Mouse (Mus musculus) limb, embryonic 11.5 days (tissue): ENCODE data around the gene T2. TPM values are rescaled to one million over a fixed set of nuclear protein-coding genes. Genes with fewer than 3 reads are reported as not detected.
"Not testable (repeated sequence)": the region's sequence is repeated elsewhere in the genome, so short reads cannot be mapped to it uniquely, and the experiment has no call there.

ENCODE experiments used
- ATAC-seq: fragments of 200-750 bp; cut with Nextera tagmentation; 2 replicates; pipeline ENCODE4 v1.8.0; 2017; ENCODE audit warnings: low read depth; ENCODE audit not compliant: insufficient number of reproducible peaks, low FRiP score, low TSS enrichment
- DNase-seq: peaks from one replicate; pipeline ENCODE4 v3.0.0-alpha.2; 2015; ENCODE audit warnings: low spot score
- H3K27ac ChIP-seq: fragments of 300-500 bp; sonication (generic); replicated peaks from 2 replicates; pipeline ENCODE4 v1.5.1; 2014; ENCODE audit warnings: low read depth, mild to moderate bottlenecking, low read length
- H3K27me3 ChIP-seq: fragments of 300-500 bp; sonication (generic); 2 replicates; pipeline ENCODE4 v1.6.1; 2014; ENCODE audit warnings: mild to moderate bottlenecking, low read length, mixed read lengths; ENCODE audit not compliant: control insufficient read depth, insufficient read depth
- H3K36me3 ChIP-seq: fragments of 300-500 bp; sonication (generic); 2 replicates; pipeline ENCODE4 v1.6.1; 2014; ENCODE audit warnings: mild to moderate bottlenecking, low read length, moderate library complexity, mixed read lengths; ENCODE audit not compliant: control insufficient read depth, insufficient read depth
- H3K4me1 ChIP-seq: fragments of 300-500 bp; sonication (generic); 2 replicates; pipeline ENCODE4 v1.6.1; 2014; ENCODE audit warnings: low read length, mixed read lengths; ENCODE audit not compliant: control insufficient read depth, insufficient read depth
- H3K4me2 ChIP-seq: fragments of 300-500 bp; sonication (generic); 2 replicates; pipeline ENCODE4 v1.6.1; 2014; ENCODE audit warnings: low read depth, mild to moderate bottlenecking, moderate library complexity; ENCODE audit not compliant: severe bottlenecking
- H3K4me3 ChIP-seq: fragments of 300-500 bp; sonication (generic); 2 replicates; pipeline ENCODE4 v1.5.1; 2014; ENCODE audit warnings: low read depth, low read length
- H3K9ac ChIP-seq: fragments of 300-500 bp; sonication (generic); 2 replicates; pipeline ENCODE4 v1.6.1; 2014; ENCODE audit warnings: mild to moderate bottlenecking, low read length
- H3K9me3 ChIP-seq: fragments of 300-500 bp; sonication (generic); 2 replicates; pipeline ENCODE4 v1.6.1; 2016; ENCODE audit warnings: low read length; ENCODE audit not compliant: control insufficient read depth
- WGBS: fragments of 180-500 bp; shearing (Covaris S2); extraction: QIAGEN DNeasy Blood & Tissue Kit; methylation state at CpG from one replicate; pipeline ENCODE4 v1.1.7; 2014; 5-methylcytosine and 5-hydroxymethylcytosine counted together
- polyA plus RNA-seq: library from polyadenylated mRNA; unstranded; fragments of >200 nt; fragmentation: Nextera tagmentation; extraction: Ambion mirVana; gene quantifications from 2 replicates; pipeline ENCODE4 v1.2.1, GENCODE M21; 2014

The T2 gene
- polyA plus RNA-seq, 1 experiment from 2014 or later = 2.1 TPM

- H3K4me3 ChIP-seq = no peak overlapping the region
- ATAC-seq (peak; percentile 78), DNase-seq (peak; percentile 80)
- H3K9me3 ChIP-seq = no peaks in the 10 kb centered on the region
- H3K4me1 ChIP-seq = peaks cover 23% of the 10 kb centered on the region
- WGBS = 13% methylated on average over 4 of the region's 4 CpGs
- no peaks in the 10 kb centered on the region for H3K27me3 ChIP-seq
- no peak overlapping the region for H3K9ac ChIP-seq
- H3K4me2 ChIP-seq = 0 out of 2 replicates have a peak overlapping the region, but pooled peaks have one; percentile 5
- H3K36me3 ChIP-seq = no peaks in the 10 kb centered on the region
- peak overlapping the region; percentile 51; the same call in 1 of the 2 replicates for H3K27ac ChIP-seq
These were observed 40.6 kb downstream of the T2 start for GRCm38 (mm10) chr17:8396371-8396770.

GRCm38 (mm10) chr17:8397946-8398345 lies 42.2 kb downstream of the T2 start:
- Histone ChIP-seq H3K4me3 (no peak overlapping the region), H3K27me3 (no peaks in the 10 kb centered on the region)
- WGBS = 63% methylated on average over 2 of the region's 2 CpGs

GRCm38 (mm10) chr17:8403932-8404331 lies 48.1 kb downstream of the T2 start:
- DNase-seq = not testable (repeated sequence)

More at GRCm38 (mm10) chr17:8397946-8398345, 42.2 kb downstream of the T2 start:
- no peak for ATAC-seq
- DNase-seq = no peak
- no peak overlapping the region for H3K4me2 ChIP-seq
- peaks cover 21% of the 10 kb centered on the region for H3K4me1 ChIP-seq
- no peak overlapping the region for H3K9ac ChIP-seq
- H3K9me3 ChIP-seq = no peaks in the 10 kb centered on the region
- no peak overlapping the region for H3K27ac ChIP-seq
- no peaks in the 10 kb centered on the region for H3K36me3 ChIP-seq

GRCm38 (mm10) chr17:8406285-8406684 lies 50.5 kb downstream of the T2 start:
- H3K27ac ChIP-seq = no peak overlapping the region
- no peak overlapping the region for H3K9ac ChIP-seq
- no peak overlapping the region for H3K4me3 ChIP-seq
- H3K4me2 ChIP-seq = no peak overlapping the region
- DNase-seq = peak; percentile 56
- no peaks in the 10 kb centered on the region for H3K9me3 ChIP-seq
- H3K27me3 ChIP-seq = no peaks in the 10 kb centered on the region
- 0 out of 2 replicates have a peak, but pooled peaks have one; percentile 51 for ATAC-seq
- H3K4me1 ChIP-seq = peaks cover 17% of the 10 kb centered on the region
- no peaks in the 10 kb centered on the region for H3K36me3 ChIP-seq
- 21% methylated on average over 6 of the region's 6 CpGs for WGBS

More at GRCm38 (mm10) chr17:8403932-8404331, 48.1 kb downstream of the T2 start:
- not testable (repeated sequence) for H3K4me2 ChIP-seq, H3K4me3 ChIP-seq, ATAC-seq, H3K27ac ChIP-seq, H3K36me3 ChIP-seq, H3K27me3 ChIP-seq, H3K9ac ChIP-seq, H3K9me3 ChIP-seq
- peaks cover 15% of the 10 kb centered on the region for H3K4me1 ChIP-seq
- WGBS = 59% methylated on average over 8 of the region's 8 CpGs

GRCm38 (mm10) chr17:8408002-8408401 lies 52.2 kb downstream of the T2 start:
- not testable (repeated sequence) for H3K27ac ChIP-seq, H3K27me3 ChIP-seq, H3K9me3 ChIP-seq, H3K4me3 ChIP-seq, DNase-seq, H3K4me2 ChIP-seq, ATAC-seq, H3K9ac ChIP-seq, H3K36me3 ChIP-seq
- 51% methylated on average over 4 of the region's 4 CpGs for WGBS
- peaks cover 17% of the 10 kb centered on the region for H3K4me1 ChIP-seq

GRCm38 (mm10) chr17:8408589-8409295 lies 53.0 kb downstream of the T2 start:
- H3K4me3 ChIP-seq = no peak overlapping the region
- 1% methylated on average over 16 of the region's 16 CpGs for WGBS

GRCm38 (mm10) chr17:8410330-8410729 lies 54.5 kb downstream of the T2 start:
- Histone ChIP-seq H3K4me2 (no peak overlapping the region), H3K4me1 (peaks cover 26% of the 10 kb centered on the region), H3K36me3 (no peaks in the 10 kb centered on the region), H3K27ac (no peak overlapping the region), H3K27me3 (no peaks in the 10 kb centered on the region; the same call in 1 of the 2 replicates), H3K9ac (no peak overlapping the region), H3K9me3 (no peaks in the 10 kb centered on the region), H3K4me3 (no peak overlapping the region)
- DNase-seq (no peak), ATAC-seq (no peak)
- 85% methylated on average over 2 of the region's 2 CpGs for WGBS

More at GRCm38 (mm10) chr17:8408589-8409295, 53.0 kb downstream of the T2 start:
- peaks cover 17% of the 10 kb centered on the region for H3K4me1 ChIP-seq
- peak overlapping the region; percentile 3; the same call in 1 of the 2 replicates for H3K27ac ChIP-seq
- H3K4me2 ChIP-seq = peak overlapping the region; percentile 30
- DNase-seq = peak; percentile 62
- peak; percentile 42 for ATAC-seq
- no peaks in the 10 kb centered on the region for H3K36me3 ChIP-seq
- no peaks in the 10 kb centered on the region for H3K9me3 ChIP-seq
- no peaks in the 10 kb centered on the region; the same call in 1 of the 2 replicates for H3K27me3 ChIP-seq
- H3K9ac ChIP-seq = no peak overlapping the region

- Histone ChIP-seq H3K4me3 (no peak overlapping the region), H3K4me1 (peaks cover 23% of the 10 kb centered on the region), H3K27me3 (no peaks in the 10 kb centered on the region; the same call in 1 of the 2 replicates), H3K4me2 (no peak overlapping the region), H3K9me3 (no peaks in the 10 kb centered on the region), H3K9ac (no peak overlapping the region), H3K27ac (no peak overlapping the region), H3K36me3 (no peaks in the 10 kb centered on the region)
- no peak for ATAC-seq
- WGBS = 58% methylated on average over 5 of the region's 5 CpGs
- no peak for DNase-seq
These were observed 57.9 kb downstream of the T2 start for GRCm38 (mm10) chr17:8413656-8414055.
